Mouse (Mus musculus): ENCODE results near the gene Qtrt2. TPM values are rescaled to one million over a fixed set of nuclear protein-coding genes. Genes with fewer than 3 reads are reported as not detected.

Gene Qtrt2
- polyA plus RNA-seq, 1 experiment from 2014 or later: 9.3 TPM

GRCm38 (mm10) chr16:43932319-43932718 lies 5.7 kb upstream of the Qtrt2 start:
- no peak for DNase-seq (ENCODE audit: low spot score)
- Histone ChIP-seq H3K4me3 (ENCODE audit: low read depth, low read length) (no peak overlapping the region), H3K4me1 (ENCODE audit: insufficient read depth, low read depth, low read length) (no peaks in the 10 kb centered on the region), H3K4me2 (replicated peaks; ENCODE audit: low read depth, low read length) (peak overlapping the region; percentile 29; the same call in 1 of the 2 replicates), H3K27me3 (replicated peaks; ENCODE audit: insufficient read depth, low read length) (no peaks in the 10 kb centered on the region), H3K9ac (replicated peaks; ENCODE audit: low read depth) (no peak overlapping the region), H3K27ac (ENCODE audit: low read length) (no peak overlapping the region), H3K9me3 (ENCODE audit: low read length) (no peaks in the 10 kb centered on the region), H3K36me3 (ENCODE audit: insufficient read depth, low read length) (no peaks in the 10 kb centered on the region)
- no peak for ATAC-seq
- WGBS: 73% methylated on average over 7 of the region's 7 CpGs
- TF ChIP-seq CTCF (IDR thresholded peaks at IDR 0.05) (no peak), EP300 (IDR thresholded peaks at IDR 0.05) (no peak)

GRCm38 (mm10) chr16:43931502-43931901 lies 4.9 kb upstream of the Qtrt2 start:
- Histone ChIP-seq H3K9me3 (ENCODE audit: low read length) (no peaks in the 10 kb centered on the region), H3K4me1 (ENCODE audit: insufficient read depth, low read depth, low read length) (no peaks in the 10 kb centered on the region), H3K9ac (replicated peaks; ENCODE audit: low read depth) (no peak overlapping the region), H3K36me3 (ENCODE audit: insufficient read depth, low read length) (no peaks in the 10 kb centered on the region), H3K27me3 (replicated peaks; ENCODE audit: insufficient read depth, low read length) (no peaks in the 10 kb centered on the region), H3K4me2 (replicated peaks; ENCODE audit: low read depth, low read length) (no peak overlapping the region), H3K4me3 (ENCODE audit: low read depth, low read length) (no peak overlapping the region), H3K27ac (ENCODE audit: low read length) (no peak overlapping the region)
- ATAC-seq: no peak
- WGBS: 85% methylated on average over 3 of the region's 3 CpGs
- DNase-seq (ENCODE audit: low spot score): no peak
- TF ChIP-seq CTCF (IDR thresholded peaks at IDR 0.05) (no peak), EP300 (IDR thresholded peaks at IDR 0.05) (no peak)

GRCm38 (mm10) chr16:43930577-43930976 lies 4.0 kb upstream of the Qtrt2 start:
- ATAC-seq (peak; percentile 66), DNase-seq (ENCODE audit: low spot score) (peak; percentile 47)
- Histone ChIP-seq H3K4me1 (ENCODE audit: insufficient read depth, low read depth, low read length) (no peaks in the 10 kb centered on the region), H3K4me2 (replicated peaks; ENCODE audit: low read depth, low read length) (no peak overlapping the region), H3K36me3 (ENCODE audit: insufficient read depth, low read length) (no peaks in the 10 kb centered on the region), H3K9ac (replicated peaks; ENCODE audit: low read depth) (no peak overlapping the region), H3K27me3 (replicated peaks; ENCODE audit: insufficient read depth, low read length) (no peaks in the 10 kb centered on the region), H3K9me3 (ENCODE audit: low read length) (no peaks in the 10 kb centered on the region), H3K4me3 (ENCODE audit: low read depth, low read length) (no peak overlapping the region), H3K27ac (ENCODE audit: low read length) (no peak overlapping the region)
- TF ChIP-seq CTCF (IDR thresholded peaks at IDR 0.05): no peak
- no peak for TF ChIP-seq EP300 (IDR thresholded peaks at IDR 0.05)

GRCm38 (mm10) chr16:43925846-43926245 lies 763 bp downstream of the Qtrt2 start:
- Histone ChIP-seq H3K4me2 (replicated peaks; ENCODE audit: low read depth, low read length) (no peak overlapping the region), H3K4me1 (ENCODE audit: insufficient read depth, low read depth, low read length) (no peaks in the 10 kb centered on the region), H3K4me3 (ENCODE audit: low read depth, low read length) (no peak overlapping the region), H3K9me3 (ENCODE audit: low read length) (no peaks in the 10 kb centered on the region), H3K9ac (replicated peaks; ENCODE audit: low read depth) (no peak overlapping the region), H3K36me3 (ENCODE audit: insufficient read depth, low read length) (no peaks in the 10 kb centered on the region), H3K27ac (ENCODE audit: low read length) (no peak overlapping the region), H3K27me3 (replicated peaks; ENCODE audit: insufficient read depth, low read length) (no peaks in the 10 kb centered on the region)
- no peak for ATAC-seq
- DNase-seq (ENCODE audit: low spot score): no peak
- WGBS: 84% methylated on average over 1 of the region's 1 CpGs
- TF ChIP-seq CTCF (IDR thresholded peaks at IDR 0.05) (no peak), EP300 (IDR thresholded peaks at IDR 0.05) (no peak)

GRCm38 (mm10) chr16:43925001-43925558 lies 1.5 kb downstream of the Qtrt2 start:
- no peaks in the 10 kb centered on the region for H3K4me1 ChIP-seq (ENCODE audit: insufficient read depth, low read depth, low read length)
- H3K4me3 ChIP-seq (ENCODE audit: low read depth, low read length): no peak overlapping the region
- no peaks in the 10 kb centered on the region for H3K27me3 ChIP-seq (replicated peaks; ENCODE audit: insufficient read depth, low read length)
- DNase-seq (ENCODE audit: low spot score) (no peak), ATAC-seq (no peak)
- H3K4me2 ChIP-seq (replicated peaks; ENCODE audit: low read depth, low read length): no peak overlapping the region
- WGBS: 41% methylated on average over 6 of the region's 6 CpGs
- no peak overlapping the region for H3K9ac ChIP-seq (replicated peaks; ENCODE audit: low read depth)
- no peak overlapping the region for H3K27ac ChIP-seq (ENCODE audit: low read length)
- H3K36me3 ChIP-seq (ENCODE audit: insufficient read depth, low read length): no peaks in the 10 kb centered on the region
- no peak for TF ChIP-seq EP300 (IDR thresholded peaks at IDR 0.05)
- no peak for TF ChIP-seq CTCF (IDR thresholded peaks at IDR 0.05)
- no peaks in the 10 kb centered on the region for H3K9me3 ChIP-seq (ENCODE audit: low read length)

GRCm38 (mm10) chr16:43922630-43923029 lies 4.0 kb downstream of the Qtrt2 start:
- H3K4me1 ChIP-seq (ENCODE audit: insufficient read depth, low read depth, low read length): no peaks in the 10 kb centered on the region
- H3K4me2 ChIP-seq (replicated peaks; ENCODE audit: low read depth, low read length): no peak overlapping the region
- 61% methylated on average over 3 of the region's 3 CpGs for WGBS
- H3K36me3 ChIP-seq (ENCODE audit: insufficient read depth, low read length): no peaks in the 10 kb centered on the region
- ATAC-seq: no peak
- H3K27ac ChIP-seq (ENCODE audit: low read length): no peak overlapping the region
- no peak overlapping the region for H3K4me3 ChIP-seq (ENCODE audit: low read depth, low read length)
- no peak for DNase-seq (ENCODE audit: low spot score)
- H3K27me3 ChIP-seq (replicated peaks; ENCODE audit: insufficient read depth, low read length): no peaks in the 10 kb centered on the region
- no peak overlapping the region for H3K9ac ChIP-seq (replicated peaks; ENCODE audit: low read depth)
- H3K9me3 ChIP-seq (ENCODE audit: low read length): no peaks in the 10 kb centered on the region
- no peak for TF ChIP-seq CTCF (IDR thresholded peaks at IDR 0.05)
- no peak for TF ChIP-seq EP300 (IDR thresholded peaks at IDR 0.05)

GRCm38 (mm10) chr16:43922024-43922423 lies 4.6 kb downstream of the Qtrt2 start:
- Histone ChIP-seq H3K27me3 (replicated peaks; ENCODE audit: insufficient read depth, low read length) (no peaks in the 10 kb centered on the region), H3K27ac (ENCODE audit: low read length) (no peak overlapping the region), H3K36me3 (ENCODE audit: insufficient read depth, low read length) (no peaks in the 10 kb centered on the region), H3K9ac (replicated peaks; ENCODE audit: low read depth) (no peak overlapping the region), H3K4me1 (ENCODE audit: insufficient read depth, low read depth, low read length) (no peaks in the 10 kb centered on the region), H3K4me2 (replicated peaks; ENCODE audit: low read depth, low read length) (no peak overlapping the region), H3K9me3 (ENCODE audit: low read length) (no peaks in the 10 kb centered on the region), H3K4me3 (ENCODE audit: low read depth, low read length) (no peak overlapping the region)
- ATAC-seq (no peak), DNase-seq (ENCODE audit: low spot score) (no peak)
- TF ChIP-seq EP300 (IDR thresholded peaks at IDR 0.05): no peak
- WGBS: 84% methylated on average over 2 of the region's 2 CpGs
